Mouse (Mus musculus): ENCODE results near the gene Pemt. TPM values are rescaled to one million over a fixed set of nuclear protein-coding genes. Genes with fewer than 3 reads are reported as not detected.

Pemt gene
- 1 to 10 TPM; 5.0 to 7.6 TPM for total RNA-seq (2021)

GRCm38 (mm10) chr11:60046058-60046735 is at the start of gene Pemt:
Gene Pemt, minus strand, starts transcription at chr11:60046489.
- intact Hi-C loops (cut with DNase I), result no loop called here
- DNase-seq (ENCODE audit: low spot score in 2 of 2), result peak; percentile 97 to 99

GRCm38 (mm10) chr11:60094909-60095810 is 48.9 kb upstream of the Pemt start:
- no peak for DNase-seq (ENCODE audit: low spot score in 2 of 2)
- intact Hi-C loops (cut with DNase I), result no loop called here

GRCm38 (mm10) chr11:60093984-60094587 is 47.8 kb upstream of the Pemt start:
- DNase-seq (ENCODE audit: low spot score in 2 of 2), result no peak
- intact Hi-C loops (cut with DNase I), result no loop called here

GRCm38 (mm10) chr11:60093227-60093626 is 46.9 kb upstream of the Pemt start:
- intact Hi-C loops (cut with DNase I), result no loop called here
- no peak for DNase-seq (ENCODE audit: low spot score in 2 of 2)

- intact Hi-C loops (cut with DNase I), result no loop called here
- no peak for DNase-seq (ENCODE audit: low spot score in 2 of 2)
Measured at GRCm38 (mm10) chr11:60091422-60091761, 45.1 kb upstream of the Pemt start.

GRCm38 (mm10) chr11:60090696-60091421 is 44.6 kb upstream of the Pemt start:
- DNase-seq (ENCODE audit: low spot score in 2 of 2), result peak in 1 of 2 experiments; percentile 56
- intact Hi-C loops (cut with DNase I), result no loop called here

GRCm38 (mm10) chr11:60088947-60089346 is 42.7 kb upstream of the Pemt start:
- peak; percentile 51 to 72 for DNase-seq (ENCODE audit: low spot score in 2 of 2)

GRCm38 (mm10) chr11:60086676-60087075 is 40.4 kb upstream of the Pemt start:
- DNase-seq (ENCODE audit: low spot score in 2 of 2), result no peak
- intact Hi-C loops (cut with DNase I), result no loop called here

More at GRCm38 (mm10) chr11:60088947-60089346, 42.7 kb upstream of the Pemt start:
- intact Hi-C loops (cut with DNase I), result no loop called here

GRCm38 (mm10) chr11:60084589-60084988 is 38.3 kb upstream of the Pemt start:
- no peak for DNase-seq (ENCODE audit: low spot score in 2 of 2)
- intact Hi-C loops (cut with DNase I), result no loop called here

GRCm38 (mm10) chr11:60076790-60077189 is 30.5 kb upstream of the Pemt start:
- intact Hi-C loops (cut with DNase I), result loop anchor here (1.0 to 2.0 kb wide), 2 partner anchors 112 to 196 kb away; partner anchors contain the start of gene Rasd1
- peak; percentile 79 to 84 for DNase-seq (ENCODE audit: low spot score in 2 of 2)

- intact Hi-C loops (cut with DNase I), result loop anchor here (2.0 kb wide), 1 partner anchor 111 kb away; the partner anchor contains the start of gene Rasd1
- DNase-seq (ENCODE audit: low spot score in 2 of 2), result no peak
Measured at GRCm38 (mm10) chr11:60076183-60076582, 29.9 kb upstream of the Pemt start.

- intact Hi-C loops (cut with DNase I), result no loop called here
- peak in 1 of 2 experiments; percentile 15 for DNase-seq (ENCODE audit: low spot score in 2 of 2)
Measured at GRCm38 (mm10) chr11:60073936-60074502, 27.7 kb upstream of the Pemt start.

- no peak for DNase-seq (ENCODE audit: low spot score in 2 of 2)
- intact Hi-C loops (cut with DNase I), result no loop called here
Measured at GRCm38 (mm10) chr11:60073121-60073520, 26.8 kb upstream of the Pemt start.

- DNase-seq (ENCODE audit: low spot score in 2 of 2), result no peak
- intact Hi-C loops (cut with DNase I), result no loop called here
Measured at GRCm38 (mm10) chr11:60071221-60071620, 24.9 kb upstream of the Pemt start.

- DNase-seq (ENCODE audit: low spot score in 2 of 2), result no peak
- intact Hi-C loops (cut with DNase I), result no loop called here
Measured at GRCm38 (mm10) chr11:60070599-60070998, 24.3 kb upstream of the Pemt start.

- intact Hi-C loops (cut with DNase I), result no loop called here
- no peak for DNase-seq (ENCODE audit: low spot score in 2 of 2)
Measured at GRCm38 (mm10) chr11:60068631-60069030, 22.3 kb upstream of the Pemt start.

GRCm38 (mm10) chr11:60067646-60068045 is 21.4 kb upstream of the Pemt start:
- intact Hi-C loops (cut with DNase I), result no loop called here

GRCm38 (mm10) chr11:60065267-60065666 is 19.0 kb upstream of the Pemt start:
- intact Hi-C loops (cut with DNase I), result no loop called here
- DNase-seq (ENCODE audit: low spot score in 2 of 2), result no peak

More at GRCm38 (mm10) chr11:60067646-60068045, 21.4 kb upstream of the Pemt start:
- no peak for DNase-seq (ENCODE audit: low spot score in 2 of 2)

GRCm38 (mm10) chr11:60061504-60062006 is 15.3 kb upstream of the Pemt start:
- no peak for DNase-seq (ENCODE audit: low spot score in 2 of 2)
- intact Hi-C loops (cut with DNase I), result no loop called here

All from left cerebral cortex, postnatal 25 days (tissue).